Mouse (Mus musculus) embryonic facial prominence, embryonic 15.5 days (tissue): ENCODE results near the gene Agap2. TPM values are rescaled to one million over a fixed set of nuclear protein-coding genes. Genes with fewer than 3 reads are reported as not detected.
"Not testable (repeated sequence)": the region's sequence is repeated elsewhere in the genome, so short reads cannot be mapped to it uniquely, and the experiment has no call there.

Experiments
- ATAC-seq: fragments of 200-750 bp; cut with Nextera tagmentation; 2 replicates; pipeline ENCODE4 v1.8.0; 2017; ENCODE audit warnings: low read depth, moderate TSS enrichment; ENCODE audit not compliant: insufficient number of reproducible peaks, low FRiP score, low TSS enrichment
- H3K27ac ChIP-seq: fragments of 300-500 bp; sonication (generic); replicated peaks from 2 replicates; pipeline ENCODE4 v1.5.1; 2015; ENCODE audit warnings: mild to moderate bottlenecking, inconsistent platforms
- H3K27me3 ChIP-seq: fragments of 300-500 bp; sonication (generic); 2 replicates; pipeline ENCODE4 v1.6.1; 2015; ENCODE audit warnings: inconsistent platforms
- H3K36me3 ChIP-seq: fragments of 300-500 bp; sonication (generic); 2 replicates; pipeline ENCODE4 v1.6.1; 2015; ENCODE audit warnings: mild to moderate bottlenecking, inconsistent platforms
- H3K4me1 ChIP-seq: fragments of 300-500 bp; sonication (generic); 2 replicates; pipeline ENCODE4 v1.6.1; 2015; ENCODE audit warnings: inconsistent platforms
- H3K4me2 ChIP-seq: fragments of 300-500 bp; sonication (generic); replicated peaks from 2 replicates; pipeline ENCODE4 v1.6.1; 2015; ENCODE audit warnings: mild to moderate bottlenecking, inconsistent platforms
- H3K4me3 ChIP-seq: fragments of 300-500 bp; sonication (generic); replicated peaks from 2 replicates; pipeline ENCODE4 v1.5.1; 2015; ENCODE audit warnings: mild to moderate bottlenecking, inconsistent platforms
- H3K9ac ChIP-seq: fragments of 300-500 bp; sonication (generic); 2 replicates; pipeline ENCODE4 v1.6.1; 2015; ENCODE audit warnings: inconsistent platforms
- H3K9me3 ChIP-seq: fragments of 300-500 bp; sonication (generic); replicated peaks from 2 replicates; pipeline ENCODE4 v1.6.1; 2016; ENCODE audit warnings: inconsistent platforms
- WGBS: fragments of 180-500 bp; shearing (Covaris S2); methylation state at CpG from one replicate; pipeline ENCODE4 v1.1.7; 2015; 5-methylcytosine and 5-hydroxymethylcytosine counted together
- polyA plus RNA-seq: library from polyadenylated mRNA; unstranded; fragments of >200 nt; fragmentation: Nextera tagmentation; extraction: Ambion mirVana; gene quantifications from 2 replicates; pipeline ENCODE4 v1.2.1, GENCODE M21; 2015

Gene Agap2
- polyA plus RNA-seq, 1 experiment from 2014 or later, result 0.45 TPM

- Histone ChIP-seq H3K9ac (peak overlapping the region; percentile 59), H3K27ac (peak overlapping the region; percentile 95), H3K36me3 (peaks cover 41% of the 10 kb centered on the region), H3K27me3 (no peaks in the 10 kb centered on the region), H3K9me3 (no peaks in the 10 kb centered on the region), H3K4me1 (peaks cover 30% of the 10 kb centered on the region), H3K4me3 (peak overlapping the region; percentile 73), H3K4me2 (peak overlapping the region; percentile 67)
- 7% methylated on average over 30 of the region's 30 CpGs for WGBS
- ATAC-seq, result peak; percentile 58
Measured at GRCm38 (mm10) chr10:127069281-127070189, 5.5 kb upstream of the Agap2 start.

- H3K4me3 ChIP-seq, result peak within 1 kb of the TSS; percentile 73
Measured at GRCm38 (mm10) chr10:127070190-127071121, 4.6 kb upstream of the Agap2 start, which contains the start of gene Tspan31. Tspan31 (minus strand) TSS chr10:127070264.

GRCm38 (mm10) chr10:127071203-127071602 lies 3.9 kb upstream of the Agap2 start:
- Histone ChIP-seq H3K9ac (no peak overlapping the region), H3K4me3 (peak overlapping the region; percentile 73), H3K36me3 (peaks cover 26% of the 10 kb centered on the region), H3K4me1 (peaks cover 24% of the 10 kb centered on the region), H3K27me3 (peaks cover 6% of the 10 kb centered on the region), H3K9me3 (no peaks in the 10 kb centered on the region), H3K27ac (no peak overlapping the region), H3K4me2 (peak overlapping the region; percentile 67)
- ATAC-seq, result no peak
- 74% methylated on average over 9 of the region's 9 CpGs for WGBS

More at GRCm38 (mm10) chr10:127070190-127071121, 4.6 kb upstream of the Agap2 start, which contains the start of gene Tspan31:
- peaks cover 3% of the 10 kb centered on the region for H3K27me3 ChIP-seq
- ATAC-seq, result peak; percentile 93
- H3K36me3 ChIP-seq, result peaks cover 33% of the 10 kb centered on the region
- WGBS, result under 1% methylated on average over 36 of the region's 36 CpGs
- peak within 1 kb of the TSS; percentile 67 for H3K4me2 ChIP-seq
- H3K27ac ChIP-seq, result peak within 1 kb of the TSS; percentile 95
- H3K4me1 ChIP-seq, result peaks cover 24% of the 10 kb centered on the region
- no peaks in the 10 kb centered on the region for H3K9me3 ChIP-seq
- H3K9ac ChIP-seq, result peak within 1 kb of the TSS; percentile 59

- H3K27ac ChIP-seq, H3K4me3 ChIP-seq, H3K9me3 ChIP-seq, ATAC-seq, H3K9ac ChIP-seq, H3K4me2 ChIP-seq: not testable (repeated sequence)
- Histone ChIP-seq H3K27me3 (peaks cover 16% of the 10 kb centered on the region), H3K4me1 (peaks cover 24% of the 10 kb centered on the region), H3K36me3 (peaks cover 15% of the 10 kb centered on the region)
- 77% methylated on average over 4 of the region's 4 CpGs for WGBS
Measured at GRCm38 (mm10) chr10:127072270-127072669, 2.8 kb upstream of the Agap2 start.

GRCm38 (mm10) chr10:127072969-127073368 lies 2.1 kb upstream of the Agap2 start:
- not testable (repeated sequence) for H3K9me3 ChIP-seq, H3K36me3 ChIP-seq, ATAC-seq, H3K9ac ChIP-seq, H3K4me2 ChIP-seq, H3K4me3 ChIP-seq, H3K27ac ChIP-seq
- Histone ChIP-seq H3K27me3 (peaks cover 23% of the 10 kb centered on the region), H3K4me1 (peaks cover 27% of the 10 kb centered on the region)
- 66% methylated on average over 2 of the region's 2 CpGs for WGBS

GRCm38 (mm10) chr10:127073981-127074380 lies 1.1 kb upstream of the Agap2 start:
- ATAC-seq, result no peak
- Histone ChIP-seq H3K4me1 (peaks cover 26% of the 10 kb centered on the region), H3K4me3 (no peak overlapping the region), H3K9me3 (no peaks in the 10 kb centered on the region), H3K27ac (no peak overlapping the region), H3K9ac (no peak overlapping the region), H3K4me2 (no peak overlapping the region), H3K36me3 (no peaks in the 10 kb centered on the region), H3K27me3 (peaks cover 31% of the 10 kb centered on the region)
- WGBS, result 84% methylated on average over 1 of the region's 1 CpGs

GRCm38 (mm10) chr10:127075651-127076050 lies 567 bp downstream of the Agap2 start:
- Histone ChIP-seq H3K27ac (no peak overlapping the region), H3K4me1 (peaks cover 36% of the 10 kb centered on the region), H3K27me3 (peaks cover 47% of the 10 kb centered on the region), H3K36me3 (no peaks in the 10 kb centered on the region), H3K4me2 (no peak overlapping the region), H3K4me3 (no peak overlapping the region), H3K9me3 (no peaks in the 10 kb centered on the region), H3K9ac (no peak overlapping the region)
- no peak for ATAC-seq
- 62% methylated on average over 8 of the region's 8 CpGs for WGBS

GRCm38 (mm10) chr10:127076082-127076481 lies 998 bp downstream of the Agap2 start:
- H3K4me3 ChIP-seq, result no peak overlapping the region
- H3K27me3 ChIP-seq, result peaks cover 52% of the 10 kb centered on the region
- no peak overlapping the region for H3K9ac ChIP-seq
- H3K9me3 ChIP-seq, result no peaks in the 10 kb centered on the region
- H3K4me2 ChIP-seq, result no peak overlapping the region
- no peak overlapping the region for H3K27ac ChIP-seq
- no peak for ATAC-seq
- peaks cover 36% of the 10 kb centered on the region for H3K4me1 ChIP-seq
- WGBS, result 42% methylated on average over 4 of the region's 4 CpGs
- no peaks in the 10 kb centered on the region for H3K36me3 ChIP-seq

- peaks cover 45% of the 10 kb centered on the region for H3K4me1 ChIP-seq
- H3K9ac ChIP-seq, result no peak overlapping the region
- no peaks in the 10 kb centered on the region for H3K36me3 ChIP-seq
- H3K4me2 ChIP-seq, result no peak overlapping the region
- ATAC-seq, result no peak
- no peak overlapping the region for H3K4me3 ChIP-seq
- no peak overlapping the region for H3K27ac ChIP-seq
- WGBS, result 10% methylated on average over 10 of the region's 10 CpGs
- H3K27me3 ChIP-seq, result peaks cover 65% of the 10 kb centered on the region
- H3K9me3 ChIP-seq, result no peaks in the 10 kb centered on the region
Measured at GRCm38 (mm10) chr10:127077515-127077914, 2.4 kb downstream of the Agap2 start.

GRCm38 (mm10) chr10:127078001-127078676 lies 3.1 kb downstream of the Agap2 start:
- no peaks in the 10 kb centered on the region for H3K9me3 ChIP-seq
- peak overlapping the region; percentile 57 for H3K4me3 ChIP-seq
- 6% methylated on average over 12 of the region's 12 CpGs for WGBS
- H3K9ac ChIP-seq, result no peak overlapping the region
- H3K27me3 ChIP-seq, result peaks cover 72% of the 10 kb centered on the region
- H3K4me2 ChIP-seq, result peak overlapping the region; percentile 93
- H3K36me3 ChIP-seq, result no peaks in the 10 kb centered on the region
- peaks cover 45% of the 10 kb centered on the region for H3K4me1 ChIP-seq
- ATAC-seq, result no peak
- no peak overlapping the region for H3K27ac ChIP-seq
